Mouse (Mus musculus) gastrocnemius, adult 18-20 months (tissue): ENCODE measurements at regions not wholly inside any gene's neighbourhood (a gene's known extent, or its start where the extent isn't known, plus 50 kb on each side); places are given as distances from the start of the nearest gene placed in this dataset.

Experiments
- DNase-seq: peaks from one replicate; pipeline ENCODE4 v3.0.0; 2021; ENCODE audit warnings: low spot score

- DNase-seq: no peak
Observed at GRCm38 (mm10) chr1:169156875-169157274, 374.4 kb downstream of the Nuf2 start.

- DNase-seq: no peak
Observed at GRCm38 (mm10) chr1:169155484-169156459, 375.5 kb downstream of the Nuf2 start.

DNA sequence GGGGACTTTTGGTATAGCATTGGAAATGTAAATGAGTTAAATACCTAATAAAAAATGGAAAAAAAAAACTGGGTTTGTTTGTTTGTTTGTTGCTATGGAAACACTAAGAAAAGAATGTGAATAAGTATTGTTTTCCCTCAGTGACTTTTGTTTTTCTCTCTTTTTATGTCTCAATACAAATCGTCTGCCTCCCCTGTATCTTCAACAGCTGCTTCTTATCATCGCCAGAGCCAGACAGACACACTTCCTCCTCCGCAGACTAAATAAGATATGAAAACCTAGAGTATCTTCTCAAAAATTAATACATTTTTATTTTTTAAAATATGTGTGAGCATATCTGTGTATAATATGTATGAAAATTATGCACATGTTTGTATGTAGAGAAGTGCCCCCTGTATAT, 389.0 kb downstream of the Nuf2 start:
- no peak for DNase-seq

DNA sequence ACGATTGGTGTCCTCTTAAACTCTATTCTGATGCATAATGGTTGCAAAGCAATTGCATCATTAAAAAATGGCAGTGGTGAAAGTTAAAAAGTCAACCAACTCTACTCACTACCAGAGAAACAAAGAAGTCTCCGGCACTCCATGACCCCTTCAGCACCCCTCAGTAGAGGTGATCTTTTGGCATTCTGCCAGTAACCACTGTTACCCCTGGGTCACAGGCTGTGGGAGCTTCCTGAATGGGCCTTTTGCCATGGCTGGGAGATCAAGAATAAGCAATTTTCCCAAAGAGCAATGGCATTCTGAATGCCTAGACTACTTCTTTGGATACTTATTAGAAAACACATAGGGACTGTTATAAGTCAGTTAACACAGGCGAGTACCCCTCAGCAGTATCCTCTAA, 391.2 kb downstream of the Nuf2 start:
- DNase-seq: no peak

GRCm38 (mm10) chr1:169139507-169139906, 391.8 kb downstream of the Nuf2 start:
- DNase-seq: peak; percentile 26

- DNase-seq: no peak
Observed at GRCm38 (mm10) chr1:169139184-169139486, 392.1 kb downstream of the Nuf2 start.

GRCm38 (mm10) chr1:169138404-169139183, 392.7 kb downstream of the Nuf2 start:
- DNase-seq: no peak

GRCm38 (mm10) chr1:169135542-169135941, 395.7 kb downstream of the Nuf2 start:
- no peak for DNase-seq

DNA sequence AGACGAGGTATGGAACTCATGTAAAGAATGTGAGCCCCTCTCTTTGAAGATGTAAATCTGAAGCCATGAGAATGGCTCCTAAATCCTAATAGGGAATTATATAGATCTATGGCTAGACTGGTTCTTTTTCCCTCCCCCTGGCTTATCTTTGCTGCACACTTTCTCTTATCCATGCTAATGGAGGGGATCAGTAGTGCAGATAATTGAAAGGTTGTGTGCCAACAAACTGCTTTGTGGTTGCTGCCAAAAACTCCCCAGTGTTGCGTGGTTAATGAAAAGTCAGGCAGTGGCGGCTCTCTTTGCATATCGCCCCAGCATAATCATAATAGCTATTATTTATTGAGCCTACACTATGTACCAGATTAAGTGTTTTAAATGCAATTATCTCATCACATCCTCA, 427.6 kb downstream of the Nuf2 start:
- no peak for DNase-seq

- no peak for DNase-seq
Observed at GRCm38 (mm10) chr1:169103113-169103512, 428.2 kb downstream of the Nuf2 start.

DNA sequence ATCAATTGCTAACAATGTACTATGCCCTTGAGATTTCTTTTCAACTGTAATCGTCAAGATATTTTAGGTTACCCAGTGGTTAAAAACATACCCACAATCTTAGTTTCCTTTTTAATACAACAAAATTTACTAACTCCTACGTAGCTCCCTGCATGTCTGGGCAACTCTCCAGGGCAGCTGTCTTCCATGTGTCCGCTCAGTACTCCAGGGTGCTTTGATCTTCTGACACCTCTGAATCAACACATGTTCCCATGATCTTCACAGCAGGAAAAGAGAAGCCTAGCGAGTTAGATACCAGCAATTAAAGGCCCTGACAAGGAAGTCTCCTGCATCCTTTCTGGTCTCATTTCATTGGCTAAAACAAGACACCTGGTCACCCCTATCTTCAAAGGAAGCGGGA, 432.0 kb downstream of the Nuf2 start:
- no peak for DNase-seq

- peak; percentile 58 for DNase-seq
Observed at GRCm38 (mm10) chr1:169096737-169097136, 434.5 kb downstream of the Nuf2 start.

GRCm38 (mm10) chr1:169093602-169094354, 437.5 kb downstream of the Nuf2 start:
- peak; percentile 29 for DNase-seq

GRCm38 (mm10) chr1:169086032-169086431, 445.2 kb downstream of the Nuf2 start:
- no peak for DNase-seq

DNA sequence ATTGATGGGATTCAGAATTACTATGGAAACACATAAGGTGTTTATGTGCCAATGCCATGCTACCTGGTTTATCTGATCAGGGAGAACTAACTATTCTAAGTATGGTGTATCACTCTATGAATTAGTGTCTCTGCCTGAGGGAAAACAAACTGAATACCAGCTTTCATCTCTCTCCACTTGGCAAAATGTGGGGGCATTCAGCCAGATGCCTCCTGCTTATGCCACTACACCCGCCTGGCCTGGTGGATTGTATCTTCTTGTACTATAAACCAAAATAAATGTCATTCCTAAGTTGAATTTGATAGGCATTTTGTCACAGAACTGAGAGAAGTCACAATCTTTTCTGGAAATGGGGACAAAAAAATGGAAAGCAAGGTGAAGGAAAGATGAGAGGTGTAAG, 450.6 kb downstream of the Nuf2 start:
- DNase-seq: no peak

GRCm38 (mm10) chr1:169077228-169077627, 454.0 kb downstream of the Nuf2 start:
- DNase-seq: no peak

- no peak for DNase-seq
Observed at GRCm38 (mm10) chr1:169076006-169076405, 455.3 kb downstream of the Nuf2 start.

DNA sequence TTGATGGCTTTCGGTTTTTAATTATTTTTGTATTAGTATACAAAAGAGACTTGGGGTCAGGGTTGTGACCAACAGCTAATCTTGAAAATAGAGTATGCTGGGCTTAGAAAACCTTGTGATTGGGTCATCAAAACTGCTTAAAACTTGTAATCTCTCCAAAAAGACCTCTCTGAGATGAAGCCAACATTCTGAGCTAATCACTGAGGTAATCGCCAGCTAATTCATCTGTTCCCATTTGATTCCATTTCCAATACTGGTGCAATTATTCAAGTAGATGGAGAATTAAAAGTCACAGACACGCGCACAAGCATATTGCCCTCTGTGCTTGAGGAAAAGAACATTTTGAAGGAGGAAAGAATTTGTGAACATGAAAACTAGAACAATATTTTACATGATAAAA, 459.9 kb downstream of the Nuf2 start:
- DNase-seq: no peak

DNA sequence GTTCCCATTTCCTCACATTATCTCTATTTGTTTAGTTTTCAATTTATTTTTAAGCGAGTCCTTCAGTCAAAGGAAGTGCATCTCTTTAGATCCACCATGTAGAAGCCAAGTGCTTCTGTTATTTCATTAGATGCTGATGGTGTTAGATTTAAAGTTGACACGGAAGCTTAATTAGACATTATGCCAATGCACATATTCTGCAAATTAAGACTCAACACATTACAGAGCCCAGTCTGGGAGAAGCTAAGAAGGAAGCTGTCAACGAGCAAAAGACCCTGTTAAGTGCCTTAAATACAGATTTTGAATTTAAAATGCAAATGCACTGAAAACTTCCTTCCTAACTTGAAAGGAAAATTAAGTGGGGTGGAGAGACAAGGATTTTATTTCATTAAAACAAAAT, 461.6 kb downstream of the Nuf2 start:
- no peak for DNase-seq

DNA sequence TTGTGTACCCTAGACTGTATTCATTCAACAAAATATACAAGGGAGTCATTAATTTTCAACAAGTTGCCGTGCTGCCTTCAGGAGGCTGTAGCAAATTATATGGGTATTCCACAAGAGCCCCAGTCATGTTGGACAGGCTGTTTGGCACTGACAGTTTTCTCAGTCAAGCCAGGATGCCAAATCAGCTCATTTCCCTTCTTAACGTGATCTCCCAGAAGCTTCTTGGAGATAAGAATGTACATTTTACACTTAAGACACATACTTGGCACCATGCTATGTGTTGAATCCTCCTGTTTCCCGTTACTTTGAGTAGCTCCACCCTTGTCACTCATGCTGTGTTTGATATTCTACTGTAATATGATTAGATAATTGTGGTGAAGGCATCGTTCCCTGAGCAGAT, 464.5 kb downstream of the Nuf2 start:
- no peak for DNase-seq

DNA sequence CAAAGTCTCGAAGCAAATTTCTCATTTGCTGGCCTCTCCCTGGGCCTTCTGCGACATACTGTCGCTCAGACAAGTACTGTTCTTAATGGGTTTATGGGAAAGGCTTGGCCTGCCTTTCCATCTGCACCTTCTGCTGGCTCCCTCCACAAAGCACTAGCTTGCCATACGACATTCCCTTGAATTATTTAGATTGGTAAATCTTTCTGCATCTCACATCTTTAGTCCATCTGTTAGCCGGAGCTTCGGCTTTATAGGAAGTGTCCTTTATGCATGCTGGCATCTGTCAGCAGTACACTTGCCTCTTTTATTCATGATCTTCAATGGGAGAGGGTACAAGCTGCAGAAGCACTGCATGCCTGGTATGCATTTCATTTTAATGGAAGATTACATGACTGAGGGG, 470.6 kb downstream of the Nuf2 start:
- no peak for DNase-seq

- DNase-seq: no peak
Observed at GRCm38 (mm10) chr1:169060145-169060544, 471.1 kb downstream of the Nuf2 start.
